Mouse (Mus musculus) ES-Bruce4 (cell line): ENCODE data around the gene Dcbld2.

ENCODE experiments used
- CTCF ChIP-seq: IDR thresholded peaks from one replicate; pipeline ENCODE4 v1.8.1; 2011; ENCODE audit warnings: low read depth, low read length
- EP300 ChIP-seq: IDR thresholded peaks from 2 replicates; pipeline ENCODE4 v1.6.1; 2011; ENCODE audit warnings: low read depth, low read length; ENCODE audit not compliant: insufficient read depth
- POLR2A ChIP-seq: IDR thresholded peaks from one replicate; pipeline ENCODE4 v1.8.1; 2011; ENCODE audit warnings: low read length; ENCODE audit not compliant: insufficient read depth

GRCm38 (mm10) chr16:58499650-58500049, 91.4 kb downstream of the Dcbld2 start:
- TF ChIP-seq POLR2A: no peak
- no peak for TF ChIP-seq EP300
- no peak for TF ChIP-seq CTCF
